In the genomic region with DNA sequence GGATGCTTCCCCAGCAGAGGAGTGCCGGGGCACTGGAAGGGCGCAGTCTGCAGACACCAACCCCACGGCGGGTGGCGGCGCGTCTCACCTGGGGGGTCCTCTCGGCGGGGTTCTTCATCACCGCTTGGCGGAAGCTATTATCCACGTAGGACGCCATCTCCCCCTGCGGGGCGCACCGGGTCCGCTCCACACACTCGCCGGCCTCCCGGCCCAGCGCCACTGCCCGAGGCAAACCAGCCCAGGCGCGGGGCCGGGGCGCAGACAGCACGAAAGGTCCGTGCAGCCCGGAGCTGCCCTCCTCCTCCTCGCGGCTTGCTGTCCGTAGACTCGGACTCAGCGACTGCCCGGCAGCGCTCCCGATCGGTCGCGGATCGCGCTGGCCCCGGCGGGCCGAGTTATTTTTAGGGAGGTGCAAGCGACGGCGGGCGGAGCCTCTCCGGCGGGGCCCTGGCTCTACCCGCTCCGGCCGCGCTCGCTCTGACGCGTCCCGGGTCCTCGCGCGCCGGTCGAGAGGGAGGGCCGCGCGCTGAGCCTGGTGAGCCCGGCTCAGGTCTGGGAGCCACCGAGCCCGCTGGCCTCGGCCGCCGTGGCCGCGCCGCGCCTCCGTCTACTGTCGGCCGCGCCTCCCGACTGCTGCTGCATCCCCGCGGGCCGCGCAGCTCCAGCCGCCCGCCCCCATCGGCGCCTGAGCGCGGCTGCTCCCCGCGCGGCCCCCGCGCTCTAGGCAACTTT, we compare ENCODE assay signal across 8 mouse cellular contexts. TPM values are rescaled to one million over a fixed set of nuclear protein-coding genes. Genes with fewer than 3 reads are reported as not detected.
DNase-seq lines count a peak whose midpoint lies in the region; ATAC-seq and TF ChIP-seq lines count a peak whose summit lies in the region.

TSS of gene Rapgef2 (minus strand) at position 142 of the 732 bp plus-strand sequence.

- H3K36me3 ChIP-seq in embryonic facial prominence, embryonic 15.5 days: no peaks in the 10 kb centered on the region
- H3K36me3 ChIP-seq in heart, embryonic 11.5 days (ENCODE audit: control insufficient read depth, insufficient read depth, low read length): no peaks in the 10 kb centered on the region
- H3K36me3 ChIP-seq in kidney, embryonic 15.5 days: no peaks in the 10 kb centered on the region
- H3K36me3 ChIP-seq in liver, embryonic 11.5 days (ENCODE audit: control insufficient read depth, insufficient read depth, low read length): no peaks in the 10 kb centered on the region
- no peaks in the 10 kb centered on the region for H3K36me3 ChIP-seq in stomach, embryonic 16.5 days (ENCODE audit: control insufficient read depth, insufficient read depth, low read length)

- TF ChIP-seq CTCF in bone marrow, adult 2 months (IDR thresholded peaks at IDR 0.05; ENCODE audit: control insufficient read depth, insufficient read depth, low read length): no peak

- peak within 1 kb of the TSS; percentile 78 for H3K9ac ChIP-seq in embryonic facial prominence, embryonic 15.5 days
- H3K9ac ChIP-seq in heart, embryonic 11.5 days (ENCODE audit: low read depth, low read length): peak within 1 kb of the TSS; percentile 94
- peak within 1 kb of the TSS; percentile 92 for H3K9ac ChIP-seq in kidney, embryonic 15.5 days
- H3K9ac ChIP-seq in liver, embryonic 11.5 days (ENCODE audit: low read depth, low read length): peak within 1 kb of the TSS; percentile 84
- peak within 1 kb of the TSS; percentile 93 for H3K9ac ChIP-seq in stomach, embryonic 16.5 days (ENCODE audit: low read length)

- peak within 1 kb of the TSS; percentile 83 for H3K4me3 ChIP-seq in bone marrow, adult 2 months (replicated peaks; ENCODE audit: control insufficient read depth, low read depth, low read length)
- H3K4me3 ChIP-seq in embryonic facial prominence, embryonic 15.5 days (replicated peaks): peak within 1 kb of the TSS; percentile 87
- H3K4me3 ChIP-seq in heart, embryonic 11.5 days (ENCODE audit: low read depth, low read length): peak within 1 kb of the TSS; percentile 85
- H3K4me3 ChIP-seq in kidney, embryonic 15.5 days (replicated peaks): peak within 1 kb of the TSS; percentile 73
- peak within 1 kb of the TSS; percentile 87 for H3K4me3 ChIP-seq in liver, embryonic 11.5 days (ENCODE audit: low read depth, low read length)
- H3K4me3 ChIP-seq in stomach, embryonic 16.5 days (replicated peaks; ENCODE audit: low read length): peak within 1 kb of the TSS; percentile 76

- WGBS in bone marrow, adult 2 months: under 1% methylated on average over 74 of the region's 97 CpGs
- WGBS in embryonic facial prominence, embryonic 15.5 days: under 1% methylated on average over 87 of the region's 97 CpGs
- under 1% methylated on average over 84 of the region's 97 CpGs for WGBS in heart, embryonic 11.5 days (ENCODE audit: insufficient replicate concordance)
- WGBS in kidney, embryonic 15.5 days: under 1% methylated on average over 83 of the region's 97 CpGs
- WGBS in liver, embryonic 11.5 days: under 1% methylated on average over 97 of the region's 97 CpGs
- under 1% methylated on average over 77 of the region's 97 CpGs for WGBS in stomach, embryonic 16.5 days

- peak within 1 kb of the TSS; percentile 71 for H3K4me2 ChIP-seq in embryonic facial prominence, embryonic 15.5 days (replicated peaks)
- H3K4me2 ChIP-seq in heart, embryonic 11.5 days: peak within 1 kb of the TSS; percentile 83
- peak within 1 kb of the TSS; percentile 81 for H3K4me2 ChIP-seq in kidney, embryonic 15.5 days
- peak within 1 kb of the TSS; percentile 90 for H3K4me2 ChIP-seq in liver, embryonic 11.5 days
- H3K4me2 ChIP-seq in stomach, embryonic 16.5 days (ENCODE audit: low read depth, low read length): peak within 1 kb of the TSS; percentile 80

- H3K27me3 ChIP-seq in embryonic facial prominence, embryonic 15.5 days: no peaks in the 10 kb centered on the region
- H3K27me3 ChIP-seq in heart, embryonic 11.5 days (ENCODE audit: control insufficient read depth, insufficient read depth, low read length): no peaks in the 10 kb centered on the region
- H3K27me3 ChIP-seq in kidney, embryonic 15.5 days: no peaks in the 10 kb centered on the region; the same call in 1 of the 2 replicates
- H3K27me3 ChIP-seq in liver, embryonic 11.5 days (replicated peaks; ENCODE audit: control insufficient read depth, insufficient read depth, low read length): peaks cover 2% of the 10 kb centered on the region; the same call in 1 of the 2 replicates
- H3K27me3 ChIP-seq in stomach, embryonic 16.5 days (ENCODE audit: control insufficient read depth, insufficient read depth, low read length): no peaks in the 10 kb centered on the region

- ATAC-seq in embryonic facial prominence, embryonic 15.5 days (ENCODE audit: insufficient number of reproducible peaks, low FRiP score, low TSS enrichment, low read depth): peak; percentile 80
- ATAC-seq in heart, embryonic 11.5 days (replicated peaks; ENCODE audit: insufficient number of reproducible peaks, low FRiP score, low TSS enrichment): peak; percentile 80
- peak; percentile 84 for ATAC-seq in kidney, embryonic 15.5 days (replicated peaks; ENCODE audit: low FRiP score)
- peak; percentile 76 for ATAC-seq in liver, embryonic 11.5 days (replicated peaks; ENCODE audit: low FRiP score)
- ATAC-seq in monocyte, adult 5-6 weeks (replicated peaks; ENCODE audit: insufficient number of reproducible peaks, low FRiP score, low TSS enrichment, poor library complexity, severe bottlenecking): no peak; the same call in 1 of the 2 replicates
- peak; percentile 74 for ATAC-seq in stomach, embryonic 16.5 days (ENCODE audit: insufficient read depth, low FRiP score)

- peak within 1 kb of the TSS; percentile 96 for H3K27ac ChIP-seq in bone marrow, adult 2 months (ENCODE audit: control insufficient read depth, insufficient read depth, low read depth, low read length, poor library complexity)
- peak within 1 kb of the TSS; percentile 97 for H3K27ac ChIP-seq in embryonic facial prominence, embryonic 15.5 days (replicated peaks)
- H3K27ac ChIP-seq in heart, embryonic 11.5 days (ENCODE audit: low read depth, low read length): peak within 1 kb of the TSS; percentile 99
- H3K27ac ChIP-seq in kidney, embryonic 15.5 days: peak within 1 kb of the TSS; percentile 97
- H3K27ac ChIP-seq in liver, embryonic 11.5 days (ENCODE audit: low read depth, low read length): peak within 1 kb of the TSS; percentile 80
- peak within 1 kb of the TSS; percentile 96 for H3K27ac ChIP-seq in stomach, embryonic 16.5 days (ENCODE audit: low read length)

- peak; percentile 66 for DNase-seq in CD4-positive, CD25-positive, alpha-beta regulatory T cell, adult 2 months (ENCODE audit: low read depth, low spot score)
- peak; percentile 78 for DNase-seq in liver, embryonic 11.5 days (ENCODE audit: low spot score)

- H3K4me1 ChIP-seq in bone marrow, adult 2 months (ENCODE audit: control insufficient read depth, insufficient read depth, low read length): no peaks in the 10 kb centered on the region; the same call in 1 of the 2 replicates
- peaks cover 38% of the 10 kb centered on the region for H3K4me1 ChIP-seq in embryonic facial prominence, embryonic 15.5 days
- peaks cover 21% of the 10 kb centered on the region for H3K4me1 ChIP-seq in heart, embryonic 11.5 days (ENCODE audit: control insufficient read depth, insufficient read depth, low read length)
- peaks cover 39% of the 10 kb centered on the region for H3K4me1 ChIP-seq in kidney, embryonic 15.5 days
- H3K4me1 ChIP-seq in liver, embryonic 11.5 days (replicated peaks; ENCODE audit: control insufficient read depth, insufficient read depth, low read length): peaks cover 8% of the 10 kb centered on the region
- peaks cover 29% of the 10 kb centered on the region for H3K4me1 ChIP-seq in stomach, embryonic 16.5 days (ENCODE audit: control insufficient read depth, insufficient read depth, low read length)

- TF ChIP-seq POLR2A in bone marrow, adult 2 months (IDR thresholded peaks at IDR 0.05; ENCODE audit: borderline replicate concordance, control insufficient read depth, low read depth, low read length): no peak

- no peaks in the 10 kb centered on the region for H3K9me3 ChIP-seq in embryonic facial prominence, embryonic 15.5 days (replicated peaks)
- no peaks in the 10 kb centered on the region for H3K9me3 ChIP-seq in heart, embryonic 11.5 days (replicated peaks; ENCODE audit: control insufficient read depth, low read length)
- H3K9me3 ChIP-seq in kidney, embryonic 15.5 days (replicated peaks): no peaks in the 10 kb centered on the region
- no peaks in the 10 kb centered on the region for H3K9me3 ChIP-seq in liver, embryonic 11.5 days (ENCODE audit: control insufficient read depth, low read length)
- no peaks in the 10 kb centered on the region for H3K9me3 ChIP-seq in stomach, embryonic 16.5 days (replicated peaks; ENCODE audit: control insufficient read depth, low read length)

RNA-seq across cellular contexts. Expression of gene Rapgef2, which starts in this region (rescaled TPM):
- 2.5 and 6.0 TPM in 2 replicates for polyA plus RNA-seq in bone marrow, adult 2 months (2011; ENCODE audit: insufficient read depth, insufficient read length, low replicate concordance, missing spikeins)
- 7.3 and 7.5 TPM in 2 replicates for polyA plus RNA-seq in embryonic facial prominence, embryonic 15.5 days (2015; fragmentation: Nextera tagmentation; extraction: Ambion mirVana)
- polyA plus RNA-seq in heart, embryonic 11.5 days (2014; fragmentation: Nextera tagmentation; extraction: Ambion mirVana): 5.4 and 5.9 TPM in 2 replicates
- polyA plus RNA-seq in kidney, embryonic 15.5 days (2015; fragmentation: Nextera tagmentation; extraction: Ambion mirVana): 5.4 TPM in 2 replicates
- 2.7 and 3.1 TPM in 2 replicates for polyA plus RNA-seq in liver, embryonic 11.5 days (2014; fragmentation: Nextera tagmentation; extraction: Ambion mirVana)
- total RNA-seq in monocyte, adult 5-6 weeks (2017): 28.9 to 48.8 TPM (median 34.6 TPM) in 3 replicates
- 4.2 and 4.4 TPM in 2 replicates for polyA plus RNA-seq in stomach, embryonic 16.5 days (2015; fragmentation: Nextera tagmentation; extraction: Ambion mirVana)
